Mouse (Mus musculus) kidney, embryonic 14.5 days (tissue): Measurements from ENCODE around the gene Acvr1b. TPM values are rescaled to one million over a fixed set of nuclear protein-coding genes. Genes with fewer than 3 reads are reported as not detected.

Experiments used
- ATAC-seq: fragments of 200-750 bp; cut with Nextera tagmentation; 2 replicates; pipeline ENCODE4 v1.8.0; 2017; ENCODE audit warnings: moderate number of reproducible peaks, mild to moderate bottlenecking, moderate TSS enrichment, moderate library complexity; ENCODE audit not compliant: low FRiP score, low TSS enrichment
- H3K27ac ChIP-seq: fragments of 300-500 bp; sonication (generic); 2 replicates; pipeline ENCODE4 v1.5.1; 2014; ENCODE audit warnings: low read depth, mild to moderate bottlenecking, low read length, moderate library complexity, mixed read lengths
- H3K27me3 ChIP-seq: fragments of 300-500 bp; sonication (generic); 2 replicates; pipeline ENCODE4 v1.6.1; 2014; ENCODE audit warnings: mild to moderate bottlenecking, low read length; ENCODE audit not compliant: control insufficient read depth, insufficient read depth
- H3K36me3 ChIP-seq: fragments of 300-500 bp; sonication (generic); 2 replicates; pipeline ENCODE4 v1.6.1; 2014; ENCODE audit warnings: low read length, mixed read lengths; ENCODE audit not compliant: control insufficient read depth, insufficient read depth
- H3K4me1 ChIP-seq: fragments of 300-500 bp; sonication (generic); 2 replicates; pipeline ENCODE4 v1.6.1; 2014; ENCODE audit warnings: low read length, mixed read lengths; ENCODE audit not compliant: control insufficient read depth, insufficient read depth
- H3K4me2 ChIP-seq: fragments of 300-500 bp; sonication (generic); replicated peaks from 2 replicates; pipeline ENCODE4 v1.6.1; 2014; ENCODE audit warnings: low read depth, mild to moderate bottlenecking, low read length
- H3K4me3 ChIP-seq: fragments of 300-500 bp; sonication (generic); 2 replicates; pipeline ENCODE4 v1.5.1; 2014; ENCODE audit warnings: mild to moderate bottlenecking, low read length
- H3K9ac ChIP-seq: fragments of 300-500 bp; sonication (generic); 2 replicates; pipeline ENCODE4 v1.6.1; 2014; ENCODE audit warnings: low read depth, mild to moderate bottlenecking, low read length, moderate library complexity
- H3K9me3 ChIP-seq: fragments of 300-500 bp; sonication (generic); 2 replicates; pipeline ENCODE4 v1.6.1; 2016; ENCODE audit warnings: low read length; ENCODE audit not compliant: control insufficient read depth
- WGBS: fragments of 180-500 bp; shearing (Covaris S2); extraction: QIAGEN DNeasy Blood & Tissue Kit; methylation state at CpG from one replicate; pipeline ENCODE4 v1.1.7; 2014; 5-methylcytosine and 5-hydroxymethylcytosine counted together
- polyA plus RNA-seq: library from polyadenylated mRNA; unstranded; fragments of >200 nt; fragmentation: Nextera tagmentation; extraction: Ambion mirVana; gene quantifications from 2 replicates; pipeline ENCODE4 v1.2.1, GENCODE M21; 2014

Acvr1b gene
- polyA plus RNA-seq, 1 experiment from 2014 or later: 7.2 TPM

GRCm38 (mm10) chr15:101224006-101224906 lies 50.4 kb downstream of the Acvr1b start, which contains the start of gene Grasp:
Gene Grasp, plus strand, starts transcription at chr15:101224188.
- Histone ChIP-seq H3K4me1 (peaks cover 40% of the 10 kb centered on the region), H3K27me3 (peaks cover 18% of the 10 kb centered on the region), H3K9me3 (no peaks in the 10 kb centered on the region), H3K36me3 (peaks cover 4% of the 10 kb centered on the region; the same call in 1 of the 2 replicates), H3K4me2 (peak within 1 kb of the TSS; percentile 96), H3K27ac (peak within 1 kb of the TSS; percentile 85), H3K4me3 (peak within 1 kb of the TSS; percentile 83), H3K9ac (peak within 1 kb of the TSS; percentile 76)
- under 1% methylated on average over 77 of the region's 77 CpGs for WGBS
- peak; percentile 91 for ATAC-seq

GRCm38 (mm10) chr15:101224977-101225376 lies 51.1 kb downstream of the Acvr1b start:
- H3K27ac ChIP-seq: peak overlapping the region; percentile 85
- peak overlapping the region; percentile 96 for H3K4me2 ChIP-seq
- H3K27me3 ChIP-seq: peaks cover 18% of the 10 kb centered on the region
- peak overlapping the region; percentile 83 for H3K4me3 ChIP-seq
- no peak for ATAC-seq
- peak overlapping the region; percentile 76 for H3K9ac ChIP-seq
- H3K36me3 ChIP-seq: peaks cover 6% of the 10 kb centered on the region; the same call in 1 of the 2 replicates
- H3K9me3 ChIP-seq: no peaks in the 10 kb centered on the region
- WGBS: 5% methylated on average over 14 of the region's 14 CpGs
- H3K4me1 ChIP-seq: peaks cover 40% of the 10 kb centered on the region

GRCm38 (mm10) chr15:101227971-101228370 lies 54.1 kb downstream of the Acvr1b start:
- Histone ChIP-seq H3K9me3 (no peaks in the 10 kb centered on the region), H3K9ac (peak overlapping the region; percentile 37; the same call in 1 of the 2 replicates), H3K27me3 (peaks cover 12% of the 10 kb centered on the region), H3K4me1 (peaks cover 23% of the 10 kb centered on the region), H3K36me3 (peaks cover 24% of the 10 kb centered on the region; the same call in 1 of the 2 replicates), H3K27ac (peak overlapping the region; percentile 89), H3K4me3 (no peak overlapping the region), H3K4me2 (peak overlapping the region; percentile 26)
- 10% methylated on average over 7 of the region's 7 CpGs for WGBS
- peak; percentile 60 for ATAC-seq

- H3K4me3 ChIP-seq: no peak overlapping the region
- no peak for ATAC-seq
These were observed 55.2 kb downstream of the Acvr1b start for GRCm38 (mm10) chr15:101228866-101229590.

GRCm38 (mm10) chr15:101230503-101230902 lies 56.6 kb downstream of the Acvr1b start:
- H3K27me3 ChIP-seq: no peaks in the 10 kb centered on the region
- H3K36me3 ChIP-seq: peaks cover 24% of the 10 kb centered on the region; the same call in 1 of the 2 replicates
- no peak overlapping the region for H3K4me3 ChIP-seq
- no peak overlapping the region for H3K9ac ChIP-seq
- no peak for ATAC-seq
- WGBS: 97% methylated on average over 19 of the region's 19 CpGs
- no peaks in the 10 kb centered on the region for H3K9me3 ChIP-seq
- no peak overlapping the region for H3K4me2 ChIP-seq
- H3K4me1 ChIP-seq: peaks cover 7% of the 10 kb centered on the region; the same call in 1 of the 2 replicates
- H3K27ac ChIP-seq: no peak overlapping the region

More at GRCm38 (mm10) chr15:101228866-101229590, 55.2 kb downstream of the Acvr1b start:
- H3K27me3 ChIP-seq: peaks cover 7% of the 10 kb centered on the region; the same call in 1 of the 2 replicates
- 0 out of 2 replicates have a peak overlapping the region, but pooled peaks have one; percentile 89 for H3K27ac ChIP-seq
- WGBS: 84% methylated on average over 21 of the region's 21 CpGs
- H3K4me2 ChIP-seq: no peak overlapping the region
- peaks cover 17% of the 10 kb centered on the region for H3K4me1 ChIP-seq
- H3K36me3 ChIP-seq: peaks cover 24% of the 10 kb centered on the region; the same call in 1 of the 2 replicates
- no peak overlapping the region for H3K9ac ChIP-seq
- H3K9me3 ChIP-seq: no peaks in the 10 kb centered on the region

- Histone ChIP-seq H3K36me3 (peaks cover 24% of the 10 kb centered on the region; the same call in 1 of the 2 replicates), H3K4me2 (peak overlapping the region; percentile 42), H3K27ac (no peak overlapping the region), H3K27me3 (no peaks in the 10 kb centered on the region), H3K9ac (peak overlapping the region; percentile 40; the same call in 1 of the 2 replicates), H3K9me3 (no peaks in the 10 kb centered on the region), H3K4me3 (peak overlapping the region; percentile 18; the same call in 1 of the 2 replicates), H3K4me1 (peaks cover 8% of the 10 kb centered on the region; the same call in 1 of the 2 replicates)
- WGBS: 74% methylated on average over 23 of the region's 23 CpGs
- ATAC-seq: no peak
These were observed 57.3 kb downstream of the Acvr1b start for GRCm38 (mm10) chr15:101230995-101231647.

- 53% methylated on average over 56 of the region's 56 CpGs for WGBS
- H3K27me3 ChIP-seq: no peaks in the 10 kb centered on the region
- H3K9ac ChIP-seq: peak overlapping the region; percentile 40
- H3K4me2 ChIP-seq: peak overlapping the region; percentile 42
- no peak for ATAC-seq
- peak overlapping the region; percentile 18 for H3K4me3 ChIP-seq
- H3K27ac ChIP-seq: no peak overlapping the region
- no peaks in the 10 kb centered on the region for H3K9me3 ChIP-seq
- H3K36me3 ChIP-seq: peaks cover 24% of the 10 kb centered on the region; the same call in 1 of the 2 replicates
- H3K4me1 ChIP-seq: peaks cover 10% of the 10 kb centered on the region; the same call in 1 of the 2 replicates
These were observed 57.8 kb downstream of the Acvr1b start for GRCm38 (mm10) chr15:101231648-101232180.

GRCm38 (mm10) chr15:101232607-101233006 lies 58.7 kb downstream of the Acvr1b start:
- peaks cover 24% of the 10 kb centered on the region; the same call in 1 of the 2 replicates for H3K36me3 ChIP-seq
- H3K9me3 ChIP-seq: no peaks in the 10 kb centered on the region
- 46% methylated on average over 4 of the region's 4 CpGs for WGBS
- H3K4me3 ChIP-seq: no peak overlapping the region
- no peak overlapping the region for H3K9ac ChIP-seq
- no peak for ATAC-seq
- H3K4me2 ChIP-seq: no peak overlapping the region
- H3K27me3 ChIP-seq: no peaks in the 10 kb centered on the region
- peaks cover 10% of the 10 kb centered on the region; the same call in 1 of the 2 replicates for H3K4me1 ChIP-seq
- H3K27ac ChIP-seq: no peak overlapping the region
